Mouse (Mus musculus) CD8-positive naive resting alpha-beta T cell, adult 57 days (primary cell): Measurements from ENCODE around the gene Dbt. TPM values are rescaled to one million over a fixed set of nuclear protein-coding genes. Genes with fewer than 3 reads are reported as not detected.

Experiments used
- total RNA-seq: library from RNA; stranded (reverse); gene quantifications from one replicate; pipeline ENCODE4 v1.2.4, GENCODE M21; 2023

Gene Dbt
- total RNA-seq = 13.2 TPM

DNA sequence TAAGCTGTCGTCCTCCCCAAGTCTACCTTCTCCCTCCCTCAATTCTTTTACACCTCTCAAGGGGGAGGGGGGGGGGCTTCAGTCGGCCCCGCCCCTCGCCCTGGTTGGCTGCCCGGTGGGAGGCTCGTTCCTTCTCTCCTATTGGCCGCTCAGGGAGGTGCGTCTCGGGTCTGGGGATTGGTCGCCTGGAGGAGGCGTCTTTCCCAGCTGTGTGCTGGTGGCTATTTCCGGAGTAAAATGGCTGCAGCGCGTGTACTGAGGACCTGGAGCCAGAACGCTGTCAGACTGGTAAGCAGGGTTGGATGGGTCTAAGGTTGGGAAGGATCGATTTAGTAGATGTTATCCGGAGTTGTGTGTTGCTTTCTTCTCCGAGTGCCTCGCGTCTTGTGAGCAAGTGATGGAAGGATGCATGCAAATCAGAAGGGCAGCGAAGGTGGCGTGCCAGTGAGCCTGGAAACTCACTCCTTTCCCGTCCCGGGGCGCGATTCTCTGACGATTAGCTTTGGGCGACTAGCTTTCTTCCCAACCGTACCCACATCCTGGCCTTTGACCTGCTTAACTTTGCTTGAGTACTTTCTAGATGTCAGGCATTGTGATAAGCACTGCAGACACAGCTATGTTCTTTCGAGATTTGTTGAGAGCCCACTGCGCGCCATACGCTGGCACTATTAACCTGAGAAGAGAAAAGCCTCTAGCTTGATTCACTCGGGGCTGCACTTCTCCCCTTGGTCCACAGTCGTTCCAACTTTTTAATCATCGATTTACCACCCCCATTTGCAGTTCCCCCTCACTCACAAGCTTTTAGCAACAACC lies at the start of gene Dbt:
Dbt (plus strand) TSS at position 167 of the 813 bp plus-strand sequence.

DNA sequence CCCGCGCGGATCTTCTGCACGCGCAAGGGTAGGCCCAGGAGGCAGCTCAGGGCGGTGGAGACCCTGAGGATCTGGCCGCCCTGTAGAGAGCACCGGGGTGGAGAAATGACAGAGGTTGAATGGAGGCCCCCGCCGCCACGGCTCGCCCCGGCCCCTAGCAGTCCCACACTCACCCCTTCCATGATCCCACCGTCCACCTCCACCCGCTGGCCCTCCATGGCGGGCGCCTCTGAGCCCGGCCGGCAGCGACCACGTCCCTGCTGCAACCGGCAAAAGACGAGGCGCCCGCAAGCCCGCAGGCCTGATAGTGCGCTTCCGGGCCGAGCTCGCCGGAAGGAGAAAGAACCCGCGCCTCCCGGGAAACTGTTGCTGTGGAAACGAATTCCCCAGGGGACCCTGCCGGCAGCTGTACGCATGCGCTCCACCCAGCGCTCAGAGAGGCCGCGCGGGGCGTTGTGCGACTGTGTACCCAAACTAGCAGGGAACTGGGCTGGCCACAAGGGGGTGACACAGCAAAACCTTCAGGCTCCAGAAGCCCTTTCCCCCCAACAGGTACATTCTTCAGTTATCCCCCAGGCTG lies 5.0 kb upstream of the Dbt start, which contains the start of gene Rtca:
Rtca (minus strand) TSS at position 437 of the 580 bp plus-strand sequence.

DNA sequence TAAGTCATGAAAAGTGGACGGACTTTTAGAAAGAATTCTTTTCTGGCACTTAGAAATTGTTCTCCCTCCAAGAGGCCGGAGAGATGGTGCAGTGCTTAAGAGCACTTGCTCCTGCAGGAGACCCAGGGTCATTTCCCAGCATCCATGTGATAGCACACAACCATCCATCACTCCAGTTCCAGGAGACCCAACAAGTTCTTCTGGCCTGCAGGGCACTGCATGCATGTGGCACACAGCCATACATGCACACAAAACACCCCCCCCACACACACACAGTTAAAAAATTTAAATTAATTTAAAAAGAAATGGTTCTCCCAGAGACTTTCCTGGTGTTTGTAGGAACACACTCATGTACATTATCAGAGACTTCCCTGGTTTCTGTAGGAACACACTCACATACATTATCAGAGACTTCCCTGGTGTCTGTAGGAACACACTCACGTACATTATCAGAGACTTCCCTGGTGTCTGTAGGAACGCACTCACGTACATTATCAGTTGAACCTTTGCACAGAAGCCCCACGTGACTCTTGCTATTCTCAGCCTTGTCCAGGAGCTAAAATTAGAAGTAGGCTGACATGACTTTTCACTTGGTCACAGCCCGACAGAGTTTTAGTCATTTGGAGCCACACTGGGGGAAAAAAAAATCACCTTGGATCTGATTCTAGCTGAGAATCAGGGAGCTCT lies 49.7 kb downstream of the Dbt start, which contains the start of gene Lrrc39:
Lrrc39 (plus strand) TSS at position 566 of the 687 bp plus-strand sequence.

DNA sequence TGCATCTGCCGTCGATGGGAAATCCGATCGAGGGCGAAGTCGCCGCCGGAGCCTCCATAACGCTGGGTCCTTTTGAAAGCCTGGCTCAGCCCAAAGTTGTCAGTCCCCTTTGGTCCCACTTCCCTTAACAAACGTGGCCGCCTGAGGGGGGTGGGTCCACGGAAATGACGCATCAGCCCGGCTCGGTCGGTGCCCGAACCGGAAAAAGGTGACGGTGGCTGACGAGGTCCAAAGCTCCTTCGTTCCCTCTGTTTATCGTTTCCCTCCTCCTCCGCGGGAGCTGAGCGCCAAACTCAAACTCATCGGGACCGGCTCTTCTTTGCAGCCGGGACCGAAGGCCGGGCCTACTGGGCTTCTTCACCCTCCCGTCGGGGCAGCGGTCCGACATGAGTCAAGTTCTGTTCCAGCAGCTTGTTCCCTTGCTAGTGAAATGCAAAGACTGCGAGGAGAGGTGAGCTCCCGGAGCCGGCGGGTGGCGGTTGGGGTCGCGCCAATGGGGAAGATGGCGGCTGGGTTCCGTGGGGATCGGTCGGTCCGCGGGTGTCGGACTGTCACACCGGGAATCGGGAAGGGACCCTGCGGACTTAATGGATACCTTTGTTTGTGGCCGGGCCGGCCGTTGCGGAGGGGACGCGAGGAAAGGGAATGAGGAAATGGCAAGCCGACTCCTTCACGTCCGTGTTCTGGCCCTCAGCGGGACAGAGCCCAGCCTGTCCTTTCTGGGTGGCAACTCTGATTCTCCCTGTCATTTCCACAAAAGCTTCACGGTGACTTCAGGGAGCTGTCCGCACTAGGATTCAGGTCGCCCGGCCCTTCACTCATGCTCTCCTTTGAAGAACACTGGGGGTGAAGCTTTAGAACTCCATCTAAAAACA lies 82.1 kb downstream of the Dbt start, which contains the start of gene Sass6:
Sass6 (plus strand) TSS at position 255 of the 875 bp plus-strand sequence.

Other genes with a start within 250 kb of the Dbt start
- 17.5 TPM for gene Cdc14a, start 89.0 kb upstream of the Dbt start, total RNA-seq
- gene Rtca, start 4.9 kb upstream of the Dbt start, total RNA-seq = 14.5 TPM
- gene Lrrc39, start 49.9 kb downstream of the Dbt start, total RNA-seq = not detected
- 8.6 TPM for gene Sass6, start 81.9 kb downstream of the Dbt start, total RNA-seq
- gene Trmt13, start 101.5 kb downstream of the Dbt start, total RNA-seq = 36.5 TPM
- 62.9 TPM for gene Mfsd14a, start 149.6 kb downstream of the Dbt start, total RNA-seq
- not detected for gene Gm43191, start 168.2 kb downstream of the Dbt start, total RNA-seq
- 21.5 TPM for gene Slc35a3, start 199.8 kb downstream of the Dbt start, total RNA-seq